16 mouse cellular contexts compared by ENCODE assay signal in the genomic region with DNA sequence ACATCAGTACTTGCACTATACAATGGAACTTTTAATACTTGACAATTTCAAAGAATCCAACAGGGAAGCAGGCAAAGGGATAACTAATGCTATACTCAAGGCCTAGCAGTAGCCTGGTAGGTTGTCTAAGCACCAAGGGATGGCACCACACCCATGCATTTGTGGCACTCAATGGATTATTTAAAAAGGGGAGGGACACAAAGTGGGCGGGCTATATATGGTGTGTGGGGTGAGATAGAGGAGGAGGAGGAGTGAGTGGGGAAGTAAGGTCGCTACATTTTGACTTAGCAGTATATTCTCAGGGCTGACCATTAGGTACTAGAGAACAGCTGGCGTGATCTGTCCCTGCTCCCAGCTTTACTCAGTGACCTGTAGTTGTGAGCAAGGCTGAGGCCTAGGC. TPM values are rescaled to one million over a fixed set of nuclear protein-coding genes. Genes with fewer than 3 reads are reported as not detected.
A peak's percentile ranks its signal among the peaks of the same experiment; 100 is the strongest.
DNase-seq lines count a peak whose midpoint lies in the region; ATAC-seq and TF ChIP-seq lines count a peak whose summit lies in the region.
"Had no signal": no experiment of that assay in that cellular context is flagged by ENCODE, and none has a peak within 500 bp of the region (broad histone marks: within the 10 kb centered on the region; RNA-seq: fewer than 3 reads in every experiment).

No protein-coding gene starts in this region.

- H3K79me2 ChIP-seq in MEL (ENCODE audit: control insufficient read depth, insufficient read depth, low read length, poor library complexity), result peaks cover 51% of the 10 kb centered on the region

- H3K27ac ChIP-seq in MEL (ENCODE audit: control insufficient read depth, low read depth, low read length), result no peak overlapping the region
- no peak overlapping the region for H3K27ac ChIP-seq in liver, postnatal 0 days (ENCODE audit: low read depth)
- H3K27ac ChIP-seq: embryonic facial prominence, embryonic 15.5 days; heart, embryonic 15.5 days had no signal

- TF ChIP-seq RAD21 in MEL (IDR thresholded peaks at IDR 0.05; ENCODE audit: low read depth, low read length), result no peak

- no peaks in the 10 kb centered on the region for H3K27me3 ChIP-seq in MEL (ENCODE audit: control insufficient read depth in 1 of 2, insufficient read depth in 2 of 2, low read length in 2 of 2)
- no peaks in the 10 kb centered on the region for H3K27me3 ChIP-seq in liver, postnatal 0 days (ENCODE audit: insufficient read depth, low read length)
- H3K27me3 ChIP-seq: heart, embryonic 15.5 days had no signal

- TF ChIP-seq CTCF in MEL (IDR thresholded peaks at IDR 0.05 in 2 of 3, conservative IDR thresholded peaks at IDR 0.05 in 1 of 3; ENCODE audit: control insufficient read depth in 1 of 3, insufficient read depth in 1 of 3, low read depth in 2 of 3, low read length in 3 of 3, poor library complexity in 1 of 3, severe bottlenecking in 1 of 3), result no peak; a peak in 1 of 6 replicates
- no peak for TF ChIP-seq CTCF in liver, postnatal 0 days (IDR thresholded peaks at IDR 0.05; ENCODE audit: low read depth)

- H3K4me1 ChIP-seq in MEL (ENCODE audit: control insufficient read depth in 1 of 2, insufficient read depth in 2 of 2, low read length in 2 of 2), result peaks cover 20 to 47% of the 10 kb centered on the region in 2 experiments
- H3K4me1 ChIP-seq in liver, postnatal 0 days (ENCODE audit: insufficient read depth), result peaks cover 8% of the 10 kb centered on the region
- H3K4me1 ChIP-seq: embryonic facial prominence, embryonic 15.5 days; heart, embryonic 15.5 days had no signal

- DNase-seq in CD4-positive helper T cell, adult 2 months (ENCODE audit: low read depth, low spot score), result peak; percentile 16
- peak; percentile 61 for DNase-seq in MEL (ENCODE audit: low read depth, low spot score)
- peak; percentile 20 for DNase-seq in liver, postnatal 0 days
- DNase-seq in gastrocnemius, postnatal 4 days (ENCODE audit: low spot score in 2 of 2), result no peak
- no peak for DNase-seq in layer of hippocampus, postnatal 36 days
- DNase-seq in frontal cortex, postnatal 14 days (ENCODE audit: low spot score in 2 of 2), result no peak
- no peak for DNase-seq in kidney, postnatal 10 days
- DNase-seq: adrenal gland, adult 2 months; cerebellum, postnatal 36 days; kidney, adult 8-10 months; lung, postnatal 14 days; midbrain, embryonic 14.5 days; thymus, postnatal 14 days had no signal

- 0 out of 2 replicates have a peak overlapping the region, but pooled peaks have one; percentile 22 for H3K4me2 ChIP-seq in liver, postnatal 0 days (ENCODE audit: low read depth, low read length)
- H3K4me2 ChIP-seq: embryonic facial prominence, embryonic 15.5 days; heart, embryonic 15.5 days had no signal

- H3K4me3 ChIP-seq in MEL (ENCODE audit: control insufficient read depth in 1 of 2, insufficient read depth in 1 of 2, low read depth in 2 of 2, low read length in 2 of 2), result no peak overlapping the region
- H3K4me3 ChIP-seq in liver, postnatal 0 days (ENCODE audit: low read depth, low read length), result no peak overlapping the region
- H3K4me3 ChIP-seq: embryonic facial prominence, embryonic 15.5 days; heart, embryonic 15.5 days had no signal

- 56% methylated on average over 3 of the region's 3 CpGs for WGBS in liver, postnatal 0 days (ENCODE audit: insufficient replicate concordance)

- no peaks in the 10 kb centered on the region for H3K9me3 ChIP-seq in MEL (replicated peaks; ENCODE audit: insufficient read depth, low read length)
- no peaks in the 10 kb centered on the region for H3K9me3 ChIP-seq in liver, postnatal 0 days (ENCODE audit: low read length)
- H3K9me3 ChIP-seq: embryonic facial prominence, embryonic 15.5 days; heart, embryonic 15.5 days had no signal

- peak; percentile 31; the same call in 1 of the 2 replicates for ATAC-seq in granulocyte monocyte progenitor cell, adult 5-6 weeks (replicated peaks; ENCODE audit: poor library complexity, severe bottlenecking)
- peak; percentile 83 for ATAC-seq in liver, postnatal 0 days

- no peak for TF ChIP-seq EP300 in MEL (IDR thresholded peaks at IDR 0.05; ENCODE audit: low read depth in 1 of 2, low read length in 2 of 2)
- TF ChIP-seq EP300 in liver, postnatal 0 days (IDR thresholded peaks at IDR 0.05; ENCODE audit: low read depth), result no peak

- TF ChIP-seq POLR2A in MEL (IDR thresholded peaks at IDR 0.05; ENCODE audit: control insufficient read depth in 1 of 2, insufficient read depth in 1 of 2, low read depth in 1 of 2, low read length in 2 of 2, poor library complexity in 1 of 2), result no peak

- H3K36me3 ChIP-seq in MEL (ENCODE audit: control insufficient read depth in 1 of 2, insufficient read depth in 2 of 2, low read length in 2 of 2), result peaks cover 2 to 55% of the 10 kb centered on the region in 2 experiments; a peak in 3 of 4 replicates
- no peaks in the 10 kb centered on the region for H3K36me3 ChIP-seq in liver, postnatal 0 days (replicated peaks; ENCODE audit: insufficient read depth, low read length)
- H3K36me3 ChIP-seq: embryonic facial prominence, embryonic 15.5 days; heart, embryonic 15.5 days had no signal

- H3K9ac ChIP-seq in MEL (ENCODE audit: control insufficient read depth, low read depth, low read length, poor library complexity, severe bottlenecking), result no peak overlapping the region
- H3K9ac ChIP-seq in liver, postnatal 0 days (replicated peaks), result no peak overlapping the region
- H3K9ac ChIP-seq: embryonic facial prominence, embryonic 15.5 days; heart, embryonic 15.5 days had no signal

TF ChIP-seq in MEL, 35 proteins besides CTCF, POLR2A, EP300 and RAD21:
- no peak for TF ChIP-seq NELFE (IDR thresholded peaks at IDR 0.05; ENCODE audit: low read depth, low read length)
- TF ChIP-seq GABPA (IDR thresholded peaks at IDR 0.05; ENCODE audit: low read depth, low read length), result no peak
- no peak for TF ChIP-seq JUND (IDR thresholded peaks at IDR 0.05; ENCODE audit: low read depth, low read length)
- TF ChIP-seq ZC3H11A (IDR thresholded peaks at IDR 0.05; ENCODE audit: low read depth, low read length), result no peak
- TF ChIP-seq BHLHE40 (IDR thresholded peaks at IDR 0.05; ENCODE audit: borderline replicate concordance, low read depth, low read length), result no peak
- TF ChIP-seq TAL1 (IDR thresholded peaks at IDR 0.05; ENCODE audit: low read length), result no peak
- no peak for TF ChIP-seq MEF2A (IDR thresholded peaks at IDR 0.05; ENCODE audit: extremely low read depth, insufficient replicate concordance, low read depth, low read length, poor library complexity, severe bottlenecking)
- no peak for TF ChIP-seq SMC3 (IDR thresholded peaks at IDR 0.05; ENCODE audit: low read depth, low read length)
- no peak for TF ChIP-seq HCFC1 (IDR thresholded peaks at IDR 0.05; ENCODE audit: low read depth, low read length)
- no peak for TF ChIP-seq NRF1 (IDR thresholded peaks at IDR 0.05; ENCODE audit: insufficient read depth, low read depth, low read length, poor library complexity, severe bottlenecking)
- TF ChIP-seq ETS1 (IDR thresholded peaks at IDR 0.05; ENCODE audit: low read depth, low read length), result no peak
- no peak for TF ChIP-seq ZKSCAN1 (IDR thresholded peaks at IDR 0.05; ENCODE audit: low read depth, low read length)
- no peak for TF ChIP-seq POLR2AphosphoS5 (IDR thresholded peaks at IDR 0.05; ENCODE audit: borderline replicate concordance, low read depth, low read length)
- TF ChIP-seq ZMIZ1 (IDR thresholded peaks at IDR 0.05; ENCODE audit: low read depth, low read length), result no peak
- no peak for TF ChIP-seq MXI1 (IDR thresholded peaks at IDR 0.05; ENCODE audit: low read depth, low read length)
- no peak for TF ChIP-seq TBP (IDR thresholded peaks at IDR 0.05; ENCODE audit: low read depth, low read length)
- no peak for TF ChIP-seq POLR2AphosphoS2 (IDR thresholded peaks at IDR 0.05; ENCODE audit: low read length)
- no peak for TF ChIP-seq SIN3A (IDR thresholded peaks at IDR 0.05; ENCODE audit: low read length)
- TF ChIP-seq CHD2 (IDR thresholded peaks at IDR 0.05; ENCODE audit: low read length), result no peak

RNA-seq across cellular contexts. Expression of a gene that starts 5.4 kb away (rescaled TPM):
- 17.7 and 24.2 TPM in 2 replicates for total RNA-seq in MEL (2012; rRNA removed)
- polyA plus RNA-seq in MEL (2012; ENCODE audit: insufficient read depth in 1 of 2, insufficient read length in 2 of 2, low read depth in 1 of 2, low replicate concordance in 2 of 2, missing spikeins in 1 of 2), result 100 to 1,000 TPM in 1 of 2 experiments, 10 to 100 TPM in 1; 17.1 to 100 TPM
- total RNA-seq in granulocyte monocyte progenitor cell, adult 5-6 weeks (2014; fragmentation: Nextera tagmentation), result 18.2 and 18.6 TPM in 2 replicates
- total RNA-seq in granulocyte monocyte progenitor cell, adult 5-6 weeks (2017), result 30.2 and 31.4 TPM in 2 replicates
- 14.7 and 16.7 TPM in 2 replicates for polyA plus RNA-seq in liver, postnatal 0 days (2015; fragmentation: Nextera tagmentation; extraction: Ambion mirVana)
- total RNA-seq in gastrocnemius, postnatal 4 days (2021), result 10 to 100 TPM; 23.3 to 28.0 TPM
- 10 to 100 TPM; 71.5 to 77.1 TPM for total RNA-seq in layer of hippocampus, postnatal 36 days (2021)

Comparison
In these comparisons a context has a peak if more than half of its experiments do, and no peak if none do; other contexts are left out.
1. DNase-seq: peak in CD4-positive helper T cell, adult 2 months (single experiment), MEL (single experiment) and liver, postnatal 0 days (single experiment); none in gastrocnemius, postnatal 4 days (0 of 2), layer of hippocampus, postnatal 36 days (0 of 2), frontal cortex, postnatal 14 days (0 of 2) and kidney, postnatal 10 days (single experiment).